Mouse (Mus musculus) liver, embryonic 14.5 days (tissue): ENCODE results near the gene Zp2.

Experiments
- CTCF ChIP-seq: IDR thresholded peaks from 2 replicates; pipeline ENCODE4 v1.5.1; 2016; ENCODE audit warnings: antibody characterized with exemption, low read depth, control low read depth
- EP300 ChIP-seq: IDR thresholded peaks from 2 replicates; pipeline ENCODE4 v1.6.1; 2016; ENCODE audit warnings: antibody characterized with exemption, low read depth

- TF ChIP-seq EP300 (no peak), CTCF (no peak)
These were observed 28.6 kb upstream of the Zp2 start, which contains the start of gene Anks4b for GRCm38 (mm10) chr7:120173603-120174244.
